Mouse (Mus musculus): ENCODE data around the gene Ccr2. TPM values are rescaled to one million over a fixed set of nuclear protein-coding genes. Genes with fewer than 3 reads are reported as not detected.
"Not testable (repeated sequence)": the region's sequence is repeated elsewhere in the genome, so short reads cannot be mapped to it uniquely, and the experiment has no call there.

Ccr2 gene
- polyA plus RNA-seq, 1 experiment from 2014 or later = 0.30 TPM

DNA sequence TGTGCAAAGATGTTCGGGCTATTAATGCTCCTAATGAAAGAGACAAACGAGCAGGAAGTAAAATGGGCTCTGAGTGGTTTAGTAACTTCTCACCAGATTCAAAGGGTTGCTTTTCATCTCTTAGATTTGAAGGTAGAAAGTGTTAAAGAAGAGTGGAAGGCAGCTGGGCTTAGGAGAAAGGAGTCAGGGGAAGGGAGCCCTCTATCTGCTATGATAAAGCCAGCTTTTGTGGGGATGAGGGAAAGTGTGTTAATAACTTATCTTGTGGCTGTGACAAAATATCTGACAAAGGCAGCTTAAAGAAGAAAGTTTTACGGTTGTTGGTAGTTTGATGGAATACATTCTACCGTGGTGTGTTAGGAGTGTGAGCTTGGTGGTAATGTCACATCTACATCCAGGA, 25.7 kb downstream of the Ccr2 start:
- Histone ChIP-seq H3K4me1 (no peaks in the 10 kb centered on the region), H3K36me3 (replicated peaks) (no peaks in the 10 kb centered on the region), H3K4me3 (no peak overlapping the region), H3K27me3 (replicated peaks; ENCODE audit: low read depth, poor library complexity, severe bottlenecking) (no peaks in the 10 kb centered on the region), H3K27ac (replicated peaks) (no peak overlapping the region; the same call in 1 of the 2 replicates), H3K9me3 (no peaks in the 10 kb centered on the region)
- 73% methylated on average over 4 of the region's 4 CpGs for WGBS
- DNase-seq (ENCODE audit: low spot score) = no peak

DNA sequence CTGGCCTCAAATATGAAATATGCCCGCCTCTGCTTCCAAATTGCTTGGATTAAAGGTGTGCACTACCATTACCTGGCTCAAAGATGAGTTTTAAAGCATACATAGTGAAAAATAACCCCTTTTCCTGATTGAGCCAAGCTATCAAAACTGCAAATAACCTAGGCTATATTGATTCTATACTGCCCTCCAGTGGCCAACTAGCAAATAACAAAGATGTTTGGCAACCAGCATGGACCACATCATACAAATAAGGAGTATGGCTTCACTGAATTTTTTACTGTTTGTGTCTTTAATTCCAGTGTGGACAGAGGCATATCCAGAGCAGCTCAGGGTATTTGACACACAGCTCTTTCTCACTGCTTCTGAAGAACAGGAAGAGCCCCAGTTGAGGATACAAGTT, 26.6 kb downstream of the Ccr2 start:
- H3K27me3 ChIP-seq (replicated peaks; ENCODE audit: low read depth, poor library complexity, severe bottlenecking) = no peaks in the 10 kb centered on the region
- 4% methylated on average over 1 of the region's 1 CpGs for WGBS
- DNase-seq (ENCODE audit: low spot score) = peak; percentile 15
- H3K4me1 ChIP-seq = no peaks in the 10 kb centered on the region
- no peaks in the 10 kb centered on the region for H3K36me3 ChIP-seq (replicated peaks)
- no peak overlapping the region for H3K4me3 ChIP-seq
- H3K27ac ChIP-seq (replicated peaks) = no peak overlapping the region
- H3K9me3 ChIP-seq = no peaks in the 10 kb centered on the region

DNA sequence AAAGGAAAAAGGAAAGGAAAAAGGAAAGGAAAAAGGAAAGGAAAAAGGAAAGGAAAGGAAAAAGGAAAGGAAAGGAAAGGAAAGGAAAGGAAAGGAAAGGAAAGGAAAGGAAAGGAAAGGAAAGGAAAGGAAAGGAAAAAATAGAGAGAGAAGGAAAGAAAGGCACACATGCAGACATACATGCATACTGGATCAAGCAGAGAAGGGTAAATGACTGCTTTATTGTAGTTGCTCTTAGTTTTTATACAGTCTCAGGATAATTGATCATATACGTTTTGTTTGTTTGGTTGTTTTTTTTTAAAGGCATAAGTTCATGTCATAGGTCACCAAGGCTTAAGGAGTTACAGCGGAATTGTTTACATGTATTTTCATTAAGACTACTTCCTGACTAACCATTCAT, 31.1 kb downstream of the Ccr2 start:
- not testable (repeated sequence) for H3K27ac ChIP-seq (replicated peaks); DNase-seq (ENCODE audit: low spot score); H3K4me3 ChIP-seq; H3K36me3 ChIP-seq (replicated peaks); H3K4me1 ChIP-seq; H3K27me3 ChIP-seq (replicated peaks; ENCODE audit: low read depth, poor library complexity, severe bottlenecking); H3K9me3 ChIP-seq
- WGBS = 67% methylated on average over 2 of the region's 2 CpGs

DNA sequence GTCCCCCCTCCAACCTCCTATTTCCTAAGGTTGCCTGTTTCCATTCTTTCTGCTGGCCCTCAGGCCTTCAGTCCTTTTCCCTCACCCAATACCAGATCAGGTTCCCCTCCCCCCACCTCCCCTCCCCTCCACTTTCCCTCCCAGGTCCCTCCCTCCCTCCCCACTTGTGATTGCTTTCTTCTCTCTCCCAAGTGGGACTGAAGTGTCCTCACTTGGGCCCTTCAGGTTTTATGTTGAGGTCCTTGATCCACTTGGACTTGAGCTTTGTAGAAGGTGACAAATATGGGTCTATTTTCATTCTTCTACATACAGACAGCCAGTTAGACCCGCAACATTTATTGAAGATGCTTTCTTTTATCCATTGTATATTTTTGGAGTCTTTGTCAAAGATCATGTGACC, 33.2 kb downstream of the Ccr2 start:
- peaks cover 10% of the 10 kb centered on the region for H3K4me1 ChIP-seq
- DNase-seq (ENCODE audit: low spot score); H3K36me3 ChIP-seq (replicated peaks); H3K4me3 ChIP-seq; H3K27me3 ChIP-seq (replicated peaks; ENCODE audit: low read depth, poor library complexity, severe bottlenecking); H3K27ac ChIP-seq (replicated peaks); H3K9me3 ChIP-seq: not testable (repeated sequence)
- WGBS = 84% methylated on average over 1 of the region's 1 CpGs

DNA sequence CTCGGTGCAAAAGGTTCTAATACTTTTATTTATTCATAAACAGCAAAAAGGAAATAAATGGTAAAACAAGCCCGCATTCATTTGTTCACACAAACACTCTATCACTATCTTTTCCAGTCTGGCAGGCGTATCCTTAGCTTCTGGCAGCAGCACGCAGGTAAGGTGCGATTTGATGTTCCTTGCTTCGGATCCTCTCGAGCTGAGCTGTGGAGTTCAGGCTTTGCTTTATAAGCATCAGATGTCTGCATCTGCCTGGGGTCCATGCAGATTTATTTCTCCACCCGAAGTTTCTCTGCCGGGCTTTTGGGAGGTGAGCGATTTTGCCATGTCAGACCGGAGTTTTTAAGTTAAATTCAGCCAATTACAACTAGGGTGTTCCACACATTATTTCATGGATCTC, 35.9 kb downstream of the Ccr2 start:
- 72% methylated on average over 11 of the region's 11 CpGs for WGBS
- no peaks in the 10 kb centered on the region for H3K27me3 ChIP-seq (replicated peaks; ENCODE audit: low read depth, poor library complexity, severe bottlenecking)
- H3K9me3 ChIP-seq = no peaks in the 10 kb centered on the region
- H3K4me3 ChIP-seq = no peak overlapping the region
- peaks cover 10% of the 10 kb centered on the region for H3K4me1 ChIP-seq
- no peak overlapping the region for H3K27ac ChIP-seq (replicated peaks)
- no peak for DNase-seq (ENCODE audit: low spot score)
- no peaks in the 10 kb centered on the region for H3K36me3 ChIP-seq (replicated peaks)

DNA sequence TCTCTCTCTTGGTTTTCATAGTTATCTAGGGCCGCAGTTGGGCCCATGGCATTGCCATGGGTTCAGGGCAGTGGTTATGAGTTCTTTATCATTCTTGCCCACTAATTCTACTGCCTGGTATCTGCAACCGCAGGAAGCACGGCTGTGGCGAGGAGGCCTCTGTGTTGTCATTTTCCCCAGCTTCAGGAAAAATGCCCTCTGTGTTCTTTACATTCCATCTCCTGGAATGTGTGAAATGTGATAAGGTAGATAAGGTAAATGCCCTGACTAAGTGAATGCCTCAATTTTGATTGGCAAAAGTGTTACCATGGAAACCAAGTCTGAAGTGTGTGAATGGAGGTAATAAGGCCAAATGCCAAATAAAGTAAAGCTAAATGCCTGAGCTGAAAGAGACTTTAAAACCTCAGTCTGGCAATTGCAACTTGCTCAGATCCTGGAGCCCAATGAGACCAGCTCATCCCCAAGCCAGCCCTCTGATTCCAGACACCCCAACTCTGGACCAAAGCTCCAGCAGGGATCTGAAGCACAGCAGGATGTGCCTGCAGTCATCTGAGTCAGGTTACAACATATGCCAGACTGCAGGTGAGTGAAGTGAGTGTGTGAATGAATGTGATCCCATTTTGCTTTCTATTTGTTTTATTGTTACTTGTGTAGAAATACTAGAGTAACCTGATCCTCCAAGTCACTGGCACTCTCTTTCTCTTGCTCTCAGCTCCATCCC, 36.5 kb downstream of the Ccr2 start:
- no peak overlapping the region for H3K4me3 ChIP-seq

DNA sequence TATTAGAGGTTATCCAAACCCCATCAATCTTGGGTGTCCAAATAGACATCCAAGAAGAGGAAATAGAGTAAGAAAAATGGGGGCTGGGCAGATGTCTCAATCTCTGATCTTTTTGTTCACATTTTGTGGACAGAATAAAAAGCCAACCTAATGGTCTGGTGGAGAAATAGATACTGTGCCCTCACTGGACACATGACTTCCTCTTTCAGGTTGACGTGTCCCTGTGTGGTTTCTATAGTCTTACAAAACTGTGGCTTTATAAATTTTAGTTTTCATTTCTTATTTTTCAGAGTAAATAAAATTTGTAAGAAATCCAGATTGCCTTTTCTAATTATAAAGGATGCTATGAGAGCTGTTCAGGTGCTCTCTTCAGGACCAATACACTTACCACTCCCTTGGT, 41.9 kb downstream of the Ccr2 start:
- Histone ChIP-seq H3K27ac (replicated peaks) (no peak overlapping the region), H3K9me3 (no peaks in the 10 kb centered on the region), H3K4me1 (no peaks in the 10 kb centered on the region), H3K4me3 (no peak overlapping the region), H3K27me3 (replicated peaks; ENCODE audit: low read depth, poor library complexity, severe bottlenecking) (no peaks in the 10 kb centered on the region), H3K36me3 (replicated peaks) (no peaks in the 10 kb centered on the region)
- WGBS = 87% methylated on average over 1 of the region's 1 CpGs
- DNase-seq (ENCODE audit: low spot score) = no peak

More for the DNA sequence above, 36.5 kb downstream of the Ccr2 start:
- Histone ChIP-seq H3K27me3 (replicated peaks; ENCODE audit: low read depth, poor library complexity, severe bottlenecking) (no peaks in the 10 kb centered on the region), H3K36me3 (replicated peaks) (no peaks in the 10 kb centered on the region), H3K27ac (replicated peaks) (no peak overlapping the region), H3K4me1 (peaks cover 10% of the 10 kb centered on the region), H3K9me3 (no peaks in the 10 kb centered on the region)
- DNase-seq (ENCODE audit: low spot score) = no peak
- WGBS = 54% methylated on average over 4 of the region's 4 CpGs

DNA sequence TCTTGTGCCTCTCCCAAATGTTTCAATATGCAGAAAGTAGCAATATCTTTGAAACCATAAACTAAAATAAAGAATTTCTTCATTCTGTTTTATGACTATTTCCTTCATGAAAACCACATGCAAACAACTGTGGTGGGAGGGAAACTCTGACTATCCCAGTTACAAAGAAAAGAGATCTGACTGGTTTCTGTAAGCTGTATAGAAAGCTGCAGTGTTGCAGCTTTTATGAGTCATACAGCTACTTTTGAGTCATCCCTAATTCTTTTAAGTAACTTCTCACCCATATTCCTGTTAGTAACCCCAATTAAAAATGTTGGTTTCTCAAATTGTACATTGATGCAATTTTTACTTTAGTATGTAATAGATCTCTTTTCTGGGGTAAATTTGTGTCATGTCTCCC, 44.6 kb downstream of the Ccr2 start:
- Histone ChIP-seq H3K27ac (replicated peaks) (no peak overlapping the region), H3K36me3 (replicated peaks) (no peaks in the 10 kb centered on the region), H3K9me3 (no peaks in the 10 kb centered on the region), H3K27me3 (replicated peaks; ENCODE audit: low read depth, poor library complexity, severe bottlenecking) (no peaks in the 10 kb centered on the region), H3K4me1 (no peaks in the 10 kb centered on the region), H3K4me3 (no peak overlapping the region)
- no peak for DNase-seq (ENCODE audit: low spot score)

Other genes with a start within 250 kb of the Ccr2 start
- not detected in 2 replicates for gene Xcr1, start 239.9 kb upstream of the Ccr2 start, polyA plus RNA-seq (2016; fragmentation: Nextera tagmentation; extraction: Ambion mirVana)
- 0.51 and 0.57 TPM in 2 replicates for gene Ccr1, start 133.3 kb upstream of the Ccr2 start, polyA plus RNA-seq (2016; fragmentation: Nextera tagmentation; extraction: Ambion mirVana)
- gene Ccr1l1, start 123.5 kb upstream of the Ccr2 start, polyA plus RNA-seq (2016; fragmentation: Nextera tagmentation; extraction: Ambion mirVana) = not detected in 2 replicates
- gene Ccr3, start 80.0 kb upstream of the Ccr2 start, polyA plus RNA-seq (2016; fragmentation: Nextera tagmentation; extraction: Ambion mirVana) = not detected in 2 replicates
- gene Ccr5, start 19.6 kb downstream of the Ccr2 start, polyA plus RNA-seq (2016; fragmentation: Nextera tagmentation; extraction: Ambion mirVana) = 0.42 TPM in 1 of 2 replicates, not detected in the other
- gene 2010315B03Rik, start 210.7 kb downstream of the Ccr2 start, polyA plus RNA-seq (2016; fragmentation: Nextera tagmentation; extraction: Ambion mirVana) = 6.9 and 8.5 TPM in 2 replicates

Data from embryonic facial prominence, embryonic 10.5 days (tissue).